In genomic region chr5:73520787-73521186, GRCm38 (mm10) we compare ENCODE assay signal across 30 mouse cellular contexts.
"Had no signal": no experiment of that assay in that cellular context is flagged by ENCODE, and none has a peak within 500 bp of the region (broad histone marks: within the 10 kb centered on the region; RNA-seq: fewer than 3 reads in every experiment).

No protein-coding gene starts in this region.

- H3K9me3 ChIP-seq: limb, embryonic 10.5 days; limb, embryonic 12.5 days; limb, embryonic 13.5 days; limb, embryonic 15.5 days; liver, embryonic 12.5 days; liver, embryonic 13.5 days; liver, embryonic 15.5 days; lung, embryonic 15.5 days; megakaryocyte, embryonic 14.5 days; midbrain, embryonic 12.5 days; midbrain, embryonic 13.5 days; midbrain, embryonic 15.5 days; neural tube, embryonic 12.5 days had no signal

- H3K9ac ChIP-seq: limb, embryonic 12.5 days; limb, embryonic 13.5 days; limb, embryonic 15.5 days; liver, embryonic 12.5 days; liver, embryonic 13.5 days; liver, embryonic 14.5 days; liver, embryonic 15.5 days; liver, postnatal 0 days; lung, embryonic 14.5 days; lung, embryonic 15.5 days; midbrain, embryonic 12.5 days; midbrain, embryonic 13.5 days; midbrain, embryonic 15.5 days; neural tube, embryonic 12.5 days had no signal

- DNase-seq: left cerebral cortex, postnatal 4 days; liver; liver, embryonic 13.5 days; liver, postnatal 0 days; lung, adult 18-20 months; lung, adult 2 months; lung, embryonic 14.5 days; lung, postnatal 10 days; lung, postnatal 14 days; lung, postnatal 4 days; midbrain, embryonic 14.5 days had no signal

- H3K27ac ChIP-seq: left cerebral cortex, adult 2 months; limb, embryonic 10.5 days; limb, embryonic 12.5 days; limb, embryonic 13.5 days; limb, embryonic 15.5 days; liver, embryonic 12.5 days; liver, embryonic 13.5 days; liver, embryonic 14.5 days; liver, embryonic 15.5 days; lung, embryonic 15.5 days; macrophage; midbrain, embryonic 12.5 days; midbrain, embryonic 13.5 days; midbrain, embryonic 15.5 days; neural tube, embryonic 12.5 days had no signal

- H3K4me1 ChIP-seq: limb, embryonic 10.5 days; limb, embryonic 12.5 days; limb, embryonic 13.5 days; limb, embryonic 15.5 days; midbrain, embryonic 12.5 days; midbrain, embryonic 13.5 days; midbrain, embryonic 15.5 days; neural tube, embryonic 12.5 days had no signal

- H3K4me2 ChIP-seq: limb, embryonic 12.5 days; limb, embryonic 13.5 days; limb, embryonic 15.5 days; liver, embryonic 11.5 days; liver, embryonic 12.5 days; liver, embryonic 13.5 days; liver, embryonic 15.5 days; lung, embryonic 14.5 days; lung, embryonic 15.5 days; midbrain, embryonic 12.5 days; midbrain, embryonic 13.5 days; midbrain, embryonic 15.5 days; neural tube, embryonic 12.5 days had no signal

- H3K36me3 ChIP-seq: liver, embryonic 12.5 days; liver, embryonic 13.5 days; liver, embryonic 15.5 days had no signal

- H3K4me3 ChIP-seq: left cerebral cortex, adult 2 months; limb, embryonic 10.5 days; limb, embryonic 12.5 days; limb, embryonic 13.5 days; limb, embryonic 15.5 days; liver, embryonic 12.5 days; liver, embryonic 13.5 days; liver, embryonic 15.5 days; lung, embryonic 15.5 days; megakaryocyte, embryonic 14.5 days; midbrain, embryonic 12.5 days; midbrain, embryonic 13.5 days; midbrain, embryonic 15.5 days; myocyte; neural tube, embryonic 12.5 days had no signal

- H3K27me3 ChIP-seq: limb, embryonic 12.5 days; limb, embryonic 13.5 days; limb, embryonic 15.5 days; liver, embryonic 12.5 days; liver, embryonic 13.5 days; liver, embryonic 15.5 days; lung, embryonic 15.5 days; megakaryocyte, embryonic 14.5 days; midbrain, embryonic 12.5 days; midbrain, embryonic 13.5 days; midbrain, embryonic 15.5 days; neural tube, embryonic 12.5 days had no signal

- ATAC-seq: liver, embryonic 12.5 days; liver, postnatal 0 days; lung, postnatal 0 days; midbrain, embryonic 13.5 days; midbrain, embryonic 15.5 days; midbrain, embryonic 16.5 days had no signal
